Mouse (Mus musculus) CH12.LX (cell line): ENCODE measurements at regions not wholly inside any gene's neighbourhood (a gene's known extent, or its start where the extent isn't known, plus 50 kb on each side); places are given as distances from the start of the nearest gene placed in this dataset.

Experiments
- POLR2A ChIP-seq: IDR thresholded peaks from 2 replicates; pipeline ENCODE4 v1.6.1; 2011; ENCODE audit warnings: low read depth, mild to moderate bottlenecking, improper control_type of control experiment, low read length
- POLR2AphosphoS2 ChIP-seq: IDR thresholded peaks from 2 replicates; pipeline ENCODE4 v1.6.1; 2011; ENCODE audit warnings: low read depth, low read length, improper control_type of control experiment
- RCOR1 ChIP-seq: conservative IDR thresholded peaks from 2 replicates; pipeline ENCODE4 v1.6.1; 2012; ENCODE audit warnings: low read depth, mild to moderate bottlenecking, inconsistent platforms, low read length, improper control_type of control experiment
- SIN3A ChIP-seq: IDR thresholded peaks from 2 replicates; pipeline ENCODE4 v1.6.1; 2012; ENCODE audit warnings: low read length, improper control_type of control experiment, inconsistent platforms
- ZC3H11A ChIP-seq: IDR thresholded peaks from 2 replicates; pipeline ENCODE4 v1.6.1; 2012; ENCODE audit warnings: low read depth, mild to moderate bottlenecking, inconsistent platforms, low read length, improper control_type of control experiment

GRCm38 (mm10) chr7:68908401-68908834 lies 159.4 kb upstream of the Arrdc4 start:
- TF ChIP-seq ZC3H11A (no peak), RCOR1 (no peak), POLR2AphosphoS2 (no peak), SIN3A (no peak), POLR2A (no peak)
